Mouse (Mus musculus) liver, postnatal 0 days (tissue): ENCODE data around the gene Kalrn.

Source experiments
- CTCF ChIP-seq: sonication (generic); IDR thresholded peaks from 2 replicates; pipeline ENCODE4 v1.5.1; 2016; ENCODE audit warnings: antibody characterized with exemption, low read depth
- EP300 ChIP-seq: IDR thresholded peaks from 2 replicates; pipeline ENCODE4 v1.6.1; 2016; ENCODE audit warnings: antibody characterized with exemption, low read depth, mild to moderate bottlenecking

GRCm38 (mm10) chr16:34063313-34063712 lies 510.0 kb downstream of the Kalrn start:
- no peak for TF ChIP-seq EP300
- TF ChIP-seq CTCF, result no peak
